Mouse (Mus musculus) brain, embryonic 18.5 days (tissue): ENCODE data around the gene Acsf3.

Experiments
- DNase-seq: peaks from one replicate; pipeline ENCODE4 v3.0.0-alpha.2; 2012; ENCODE audit warnings: low read depth, low spot score

Gene Acsf3

GRCm38 (mm10) chr8:122775285-122776155 lies at the start of gene Acsf3:
Gene Acsf3, plus strand, starts transcription at chr8:122775486.
- DNase-seq = no peak

GRCm38 (mm10) chr8:122726789-122727188 lies 48.5 kb upstream of the Acsf3 start:
- no peak for DNase-seq

GRCm38 (mm10) chr8:122727412-122727811 lies 47.9 kb upstream of the Acsf3 start:
- no peak for DNase-seq

DNA sequence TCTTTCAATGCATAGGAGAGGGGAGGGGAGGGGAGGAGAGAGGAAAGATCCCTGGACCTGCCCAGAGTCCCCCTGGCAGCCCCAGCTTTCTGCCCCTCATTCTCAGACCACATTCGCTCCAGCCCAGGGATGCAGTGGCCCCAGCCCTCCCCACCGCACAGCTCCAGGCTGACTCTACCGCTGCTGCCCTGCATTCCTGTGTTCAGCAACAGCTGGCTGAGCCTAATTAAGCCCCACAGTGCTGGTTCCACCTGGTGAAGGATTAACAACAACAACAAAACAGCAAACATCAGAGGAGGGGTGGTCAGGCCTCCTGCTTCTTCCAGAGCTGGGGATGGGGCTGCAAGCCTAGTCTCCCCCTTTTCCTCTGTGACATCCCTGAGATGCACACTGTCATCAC lies 46.7 kb upstream of the Acsf3 start:
- no peak for DNase-seq

GRCm38 (mm10) chr8:122735110-122735509 lies 40.2 kb upstream of the Acsf3 start:
- no peak for DNase-seq

GRCm38 (mm10) chr8:122735542-122736473 lies 39.5 kb upstream of the Acsf3 start:
- DNase-seq = no peak

GRCm38 (mm10) chr8:122736623-122737022 lies 38.7 kb upstream of the Acsf3 start:
- DNase-seq = no peak

- no peak for DNase-seq
Observed at GRCm38 (mm10) chr8:122737071-122737470, 38.2 kb upstream of the Acsf3 start.

GRCm38 (mm10) chr8:122737886-122738285 lies 37.4 kb upstream of the Acsf3 start:
- no peak for DNase-seq

GRCm38 (mm10) chr8:122739102-122739725 lies 36.1 kb upstream of the Acsf3 start:
- no peak for DNase-seq

- DNase-seq = no peak
Observed at GRCm38 (mm10) chr8:122742471-122742870, 32.8 kb upstream of the Acsf3 start.

GRCm38 (mm10) chr8:122745022-122745749 lies 30.1 kb upstream of the Acsf3 start:
- DNase-seq = no peak

DNA sequence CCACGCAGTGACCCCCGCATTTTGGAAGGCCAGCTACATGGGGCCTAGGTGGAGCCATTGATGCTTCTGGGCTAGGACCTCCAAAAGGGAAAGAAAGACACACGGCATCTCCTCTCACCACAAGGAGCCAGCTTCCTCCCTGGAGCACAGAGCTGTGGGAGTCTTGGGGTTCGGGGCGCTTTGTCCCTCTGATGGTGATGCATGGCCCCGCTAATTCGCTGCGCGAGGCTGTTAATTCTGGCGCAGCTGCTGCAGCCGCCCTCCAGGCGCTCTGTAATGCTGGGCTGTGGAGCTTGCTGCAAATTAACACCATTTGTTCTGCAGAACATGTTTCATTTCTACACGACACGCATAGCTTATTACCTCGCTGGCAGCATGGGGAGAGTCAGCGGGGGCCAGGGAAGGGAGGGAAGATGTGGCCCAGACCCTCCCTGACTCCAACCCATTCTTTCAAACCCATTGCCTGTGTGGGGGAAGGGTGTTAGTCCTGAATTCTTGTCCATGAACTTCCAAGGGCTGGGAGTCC lies 29.5 kb upstream of the Acsf3 start:
- no peak for DNase-seq

DNA sequence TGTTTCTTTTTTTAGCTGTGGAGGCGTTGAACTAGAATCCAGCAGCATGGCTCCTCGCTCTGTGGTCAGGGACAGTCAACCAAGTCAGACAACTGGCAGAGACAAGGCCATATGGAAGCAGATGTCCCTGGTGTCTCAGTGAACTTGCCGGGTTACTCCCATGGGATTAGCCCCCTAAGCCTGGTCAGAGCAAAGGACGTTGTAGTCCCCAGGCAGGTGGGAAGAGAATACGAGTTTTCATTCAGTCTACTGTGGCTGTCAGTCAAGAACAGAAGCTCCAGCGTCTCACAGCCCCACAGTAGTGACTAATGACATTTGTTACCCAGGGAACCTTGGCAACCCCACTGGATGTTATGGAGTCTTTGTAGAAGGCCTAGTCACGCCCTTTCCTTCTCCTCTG lies 28.8 kb upstream of the Acsf3 start:
- no peak for DNase-seq

- no peak for DNase-seq
Observed at GRCm38 (mm10) chr8:122747825-122748224, 27.5 kb upstream of the Acsf3 start.

- DNase-seq = no peak
Observed at GRCm38 (mm10) chr8:122749333-122749958, 25.8 kb upstream of the Acsf3 start.

- peak; percentile 66 for DNase-seq
Observed at GRCm38 (mm10) chr8:122751342-122751741, 23.9 kb upstream of the Acsf3 start.

- peak; percentile 69 for DNase-seq
Observed at GRCm38 (mm10) chr8:122752111-122752721, 23.1 kb upstream of the Acsf3 start.

- DNase-seq = no peak
Observed at GRCm38 (mm10) chr8:122758597-122758996, 16.7 kb upstream of the Acsf3 start.

- no peak for DNase-seq
Observed at GRCm38 (mm10) chr8:122760116-122760515, 15.2 kb upstream of the Acsf3 start.
